Mouse (Mus musculus) ES-E14 (cell line): ENCODE results near the gene Cops3. TPM values are rescaled to one million over a fixed set of nuclear protein-coding genes. Genes with fewer than 3 reads are reported as not detected.

ENCODE experiments used
- DNase-seq: peaks from one replicate; pipeline ENCODE4 v3.0.0-alpha.2; 2013; ENCODE audit warnings: low read depth, low spot score
- H3K27ac ChIP-seq: 2 replicates; pipeline ENCODE4 v1.5.1; 2012; ENCODE audit warnings: low read depth, mild to moderate bottlenecking, low read length, moderate library complexity, mixed read lengths; ENCODE audit not compliant: poor library complexity, insufficient read depth, severe bottlenecking
- H3K36me3 ChIP-seq: 2 replicates; pipeline ENCODE4 v1.6.1; 2012; ENCODE audit warnings: mild to moderate bottlenecking, low read length, moderate library complexity, mixed read lengths; ENCODE audit not compliant: control insufficient read depth, poor library complexity, insufficient read depth, severe bottlenecking
- H3K4me1 ChIP-seq, 2 experiments: fragments of 150-350 bp in 1 of 2; sonication (generic) in 1 of 2; 2 replicates each; pipeline ENCODE4 v1.6.1; 2012; ENCODE audit warnings: low read length in 2 of 2, mild to moderate bottlenecking in 1 of 2, mixed read lengths in 1 of 2; ENCODE audit not compliant: control insufficient read depth in 2 of 2, insufficient read depth in 2 of 2, poor library complexity in 1 of 2
- H3K4me3 ChIP-seq, 2 experiments: fragments of 150-350 bp in 1 of 2; sonication (generic) in 1 of 2; 2 replicates each; pipeline ENCODE4 v1.5.1; 2012; ENCODE audit warnings: low read length in 2 of 2, low read depth in 1 of 2, mild to moderate bottlenecking in 1 of 2, mixed read lengths in 1 of 2; ENCODE audit not compliant: insufficient read depth in 1 of 2, poor library complexity in 1 of 2, severe bottlenecking in 1 of 2
- H3K9ac ChIP-seq: 2 replicates; pipeline ENCODE4 v1.6.1; 2012; ENCODE audit warnings: low read depth, mild to moderate bottlenecking, low read length, mixed read lengths; ENCODE audit not compliant: poor library complexity, insufficient read depth, severe bottlenecking
- H3K9me3 ChIP-seq: fragments of 150-350 bp; sonication (generic); 2 replicates; pipeline ENCODE4 v1.6.1; 2012; ENCODE audit warnings: low read depth, mild to moderate bottlenecking, low read length; ENCODE audit not compliant: control insufficient read depth, insufficient read depth
- CHD2 ChIP-seq: IDR thresholded peaks from 2 replicates; pipeline ENCODE4 v1.6.1; 2014; ENCODE audit warnings: mild to moderate bottlenecking, low read depth, low read length, inconsistent platforms
- HCFC1 ChIP-seq: IDR thresholded peaks from 2 replicates; pipeline ENCODE4 v1.6.1; 2012; ENCODE audit warnings: low read length, inconsistent platforms, borderline replicate concordance; ENCODE audit not compliant: insufficient read depth
- MAFK ChIP-seq: IDR thresholded peaks from 2 replicates; pipeline ENCODE4 v1.6.1; 2014; ENCODE audit warnings: mild to moderate bottlenecking, low read depth, low read length, inconsistent platforms; ENCODE audit not compliant: insufficient read depth
- ZC3H11A ChIP-seq: IDR thresholded peaks from 2 replicates; pipeline ENCODE4 v1.6.1; 2012; ENCODE audit warnings: low read depth, mild to moderate bottlenecking, inconsistent platforms, low read length, borderline replicate concordance
- ZNF384 ChIP-seq: IDR thresholded peaks from 2 replicates; pipeline ENCODE4 v1.6.1; 2012; ENCODE audit warnings: low read depth, low read length, inconsistent platforms
- in situ Hi-C, 2 experiments: fragments of 600-800 bp; cut with MboI; formaldehyde crosslinking; loops; one replicate each; pipeline ENCODE4 v1.15.1; 2025; ENCODE audit warnings: low sequenced_read_pairs in 2 of 2, inconsistent platforms in 1 of 2; ENCODE audit not compliant: unreplicated experiment in 2 of 2
- total RNA-seq: library from RNA; depleted of rRNA; stranded (reverse); fragments of 300-350 nt; gene quantifications from 2 replicates; pipeline ENCODE4 v1.2.3, GENCODE M21; 2012

Gene Cops3
- total RNA-seq, 1 experiment = 133 TPM

- Histone ChIP-seq H3K4me3 (no peak overlapping the region), H3K36me3 (peaks cover 57% of the 10 kb centered on the region), H3K9me3 (no peaks in the 10 kb centered on the region), H3K9ac (no peak overlapping the region), H3K4me1 (peaks cover 0 to 11% of the 10 kb centered on the region in 2 experiments; a peak in 1 of 4 replicates), H3K27ac (no peak overlapping the region)
- in situ Hi-C loops = no loop called here
- DNase-seq = no peak
- TF ChIP-seq ZNF384 = no peak
- TF ChIP-seq ZC3H11A = no peak
- TF ChIP-seq HCFC1 = no peak
Observed at GRCm38 (mm10) chr11:59805656-59806055, 34.0 kb downstream of the Cops3 start.

DNA sequence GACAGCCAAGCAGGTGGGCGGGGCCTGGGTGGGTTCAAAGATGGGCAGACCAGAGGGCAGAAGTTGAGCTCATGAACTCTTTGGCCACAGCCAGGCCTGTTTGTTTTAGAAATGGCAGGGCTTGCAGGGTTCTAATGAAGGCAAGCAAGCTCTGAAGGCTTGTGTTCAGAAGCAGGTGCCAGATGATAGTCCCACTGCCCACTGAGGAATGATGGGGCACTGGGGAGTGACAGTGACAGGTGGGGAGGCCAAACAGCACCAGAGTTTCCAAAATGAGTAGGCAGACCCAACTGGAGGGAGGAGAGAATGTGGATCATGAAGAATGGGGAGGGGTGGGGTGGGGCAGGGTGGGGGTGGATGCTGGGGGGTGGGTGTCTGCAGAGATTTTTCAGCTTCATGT is 34.4 kb downstream of the Cops3 start:
- no peak for TF ChIP-seq CHD2
- TF ChIP-seq ZNF384 = no peak
- TF ChIP-seq ZC3H11A = no peak
- no peak for TF ChIP-seq HCFC1
- TF ChIP-seq MAFK = no peak
- H3K9me3 ChIP-seq = no peaks in the 10 kb centered on the region
- no peak for DNase-seq
- peaks cover 0 to 11% of the 10 kb centered on the region in 2 experiments; a peak in 1 of 4 replicates for H3K4me1 ChIP-seq
- no peak overlapping the region for H3K4me3 ChIP-seq
- H3K9ac ChIP-seq = no peak overlapping the region
- H3K36me3 ChIP-seq = peaks cover 61% of the 10 kb centered on the region
- in situ Hi-C loops = no loop called here
- H3K27ac ChIP-seq = no peak overlapping the region

GRCm38 (mm10) chr11:59804409-59805110 is 35.1 kb downstream of the Cops3 start:
- H3K9me3 ChIP-seq = no peaks in the 10 kb centered on the region
- TF ChIP-seq MAFK (no peak), CHD2 (no peak), ZNF384 (no peak), HCFC1 (no peak), ZC3H11A (no peak)
- DNase-seq = no peak
- H3K27ac ChIP-seq = no peak overlapping the region
- peaks cover 66% of the 10 kb centered on the region for H3K36me3 ChIP-seq
- H3K9ac ChIP-seq = no peak overlapping the region
- in situ Hi-C loops = no loop called here
- peaks cover 0 to 11% of the 10 kb centered on the region in 2 experiments; a peak in 1 of 4 replicates for H3K4me1 ChIP-seq
- no peak overlapping the region for H3K4me3 ChIP-seq

- no peak for DNase-seq
- no peaks in the 10 kb centered on the region for H3K9me3 ChIP-seq
- in situ Hi-C loops = no loop called here
- TF ChIP-seq ZNF384 (no peak), MAFK (no peak), CHD2 (no peak)
- no peak overlapping the region for H3K27ac ChIP-seq
- H3K9ac ChIP-seq = no peak overlapping the region
- H3K4me1 ChIP-seq = peaks cover 0 to 8% of the 10 kb centered on the region in 2 experiments; a peak in 1 of 4 replicates
- no peak overlapping the region for H3K4me3 ChIP-seq
- H3K36me3 ChIP-seq = peaks cover 74% of the 10 kb centered on the region
Observed at GRCm38 (mm10) chr11:59803516-59803915, 36.1 kb downstream of the Cops3 start.

DNA sequence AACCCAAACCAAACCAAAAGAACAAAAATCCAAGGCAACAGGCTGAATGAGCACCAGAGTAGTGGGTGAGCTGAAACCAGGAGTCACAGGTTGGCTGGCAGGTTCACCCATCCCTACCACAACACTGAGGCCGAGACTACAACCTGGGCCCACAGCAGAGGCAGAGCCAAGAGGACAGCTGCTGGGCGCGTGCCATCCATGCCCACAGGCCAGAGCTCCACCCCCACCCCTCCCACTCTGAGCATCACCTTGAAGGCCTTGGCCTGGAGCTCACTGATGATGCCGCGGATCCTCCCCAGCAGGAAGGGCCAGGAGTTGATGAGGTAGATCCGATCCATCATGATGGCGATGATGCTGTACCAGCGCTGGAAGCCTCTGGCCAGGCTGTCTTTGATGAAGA is 37.8 kb downstream of the Cops3 start:
- in situ Hi-C loops = no loop called here
- Histone ChIP-seq H3K9ac (no peak overlapping the region), H3K36me3 (peaks cover 80% of the 10 kb centered on the region), H3K9me3 (no peaks in the 10 kb centered on the region), H3K4me1 (peaks cover 0 to 4% of the 10 kb centered on the region in 2 experiments; a peak in 1 of 4 replicates), H3K4me3 (no peak overlapping the region), H3K27ac (no peak overlapping the region)
- no peak for DNase-seq
- TF ChIP-seq CHD2 (no peak), HCFC1 (no peak), ZC3H11A (no peak)
